Mouse (Mus musculus) thymus, adult 2 months (tissue): Measurements from ENCODE around the gene Fem1b. TPM values are rescaled to one million over a fixed set of nuclear protein-coding genes. Genes with fewer than 3 reads are reported as not detected.
A peak's percentile ranks its signal among the peaks of the same experiment; 100 is the strongest.
"Not testable (repeated sequence)": the region's sequence is repeated elsewhere in the genome, so short reads cannot be mapped to it uniquely, and the experiment has no call there.

Experiments used
- DNase-seq: peaks from one replicate; pipeline ENCODE4 v3.0.0; 2021
- H3K27ac ChIP-seq: fragments of 200-500 bp; 2 replicates; pipeline ENCODE4 v1.5.1; 2012; ENCODE audit warnings: low read length, control low read depth; ENCODE audit not compliant: control insufficient read depth, insufficient read depth
- H3K27me3 ChIP-seq: fragments of 200-500 bp; 2 replicates; pipeline ENCODE4 v1.6.1; 2012; ENCODE audit warnings: mild to moderate bottlenecking, low read length, moderate library complexity, mixed read lengths; ENCODE audit not compliant: control insufficient read depth, insufficient read depth
- H3K36me3 ChIP-seq: fragments of 200-500 bp; 2 replicates; pipeline ENCODE4 v1.6.1; 2012; ENCODE audit warnings: mild to moderate bottlenecking, low read length, moderate library complexity; ENCODE audit not compliant: control insufficient read depth, insufficient read depth
- H3K4me1 ChIP-seq: fragments of 200-500 bp; replicated peaks from 2 replicates; pipeline ENCODE4 v1.6.1; 2012; ENCODE audit warnings: low read length; ENCODE audit not compliant: control insufficient read depth, insufficient read depth
- H3K4me3 ChIP-seq: fragments of 200-500 bp; 2 replicates; pipeline ENCODE4 v1.5.1; 2012; ENCODE audit warnings: mild to moderate bottlenecking, low read length, control low read depth, moderate library complexity; ENCODE audit not compliant: control insufficient read depth, insufficient read depth
- CTCF ChIP-seq: fragments of 200-500 bp; IDR thresholded peaks from 2 replicates; pipeline ENCODE4 v1.5.1; 2012; ENCODE audit warnings: mild to moderate bottlenecking, control low read depth, low read length, moderate library complexity, borderline replicate concordance; ENCODE audit not compliant: control insufficient read depth, poor library complexity, insufficient read depth; ENCODE audit errors: extremely low read depth
- POLR2A ChIP-seq: fragments of 200-500 bp; IDR thresholded peaks from 2 replicates; pipeline ENCODE4 v1.6.1; 2012; ENCODE audit warnings: mild to moderate bottlenecking, low read length, control low read depth, moderate library complexity; ENCODE audit not compliant: control insufficient read depth, poor library complexity, insufficient read depth; ENCODE audit errors: extremely low read depth
- WGBS: fragments of 180-500 bp; shearing (Covaris S2); methylation state at CpG from one replicate; pipeline ENCODE4 v1.1.7; 2018; 5-methylcytosine and 5-hydroxymethylcytosine counted together
- polyA plus RNA-seq: library from polyadenylated mRNA; depleted of rRNA; stranded (reverse); fragments of >200 nt; gene quantifications from 2 replicates; pipeline ENCODE4 v1.2.3, GENCODE M21; 2012; rRNA removed

The Fem1b gene
- polyA plus RNA-seq = 15.3 and 20.5 TPM in 2 replicates

DNA sequence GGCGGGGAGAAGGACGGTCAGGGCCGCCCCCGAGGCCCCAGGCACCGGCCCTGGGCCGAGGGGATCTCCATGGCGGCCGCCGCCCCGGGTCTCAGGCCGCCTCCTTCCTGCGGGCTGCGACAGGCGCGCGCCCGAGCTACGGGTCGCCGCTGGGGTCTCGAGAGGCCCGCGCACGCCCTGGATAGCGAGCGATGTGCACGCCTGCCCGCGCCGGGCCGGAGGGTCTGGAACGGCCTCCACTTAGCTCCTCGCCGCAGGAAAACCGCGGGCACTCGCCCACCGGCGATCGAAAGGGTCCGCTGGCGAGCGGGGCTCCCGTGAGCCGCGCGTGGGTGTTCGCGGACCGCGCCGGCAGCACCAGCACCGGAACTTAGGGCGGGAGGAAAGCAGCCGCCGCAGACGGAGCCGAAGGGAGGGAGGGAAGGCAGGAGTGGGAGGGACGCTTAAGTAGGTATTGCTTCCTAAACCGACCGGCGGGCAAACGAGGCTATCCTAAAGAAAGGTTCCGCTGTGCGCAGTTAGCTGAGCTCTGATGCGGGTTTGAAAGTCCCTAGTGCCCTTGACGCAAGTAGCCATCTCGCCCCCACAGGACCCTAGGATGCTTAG is at the start of gene Fem1b:
TSS of gene Fem1b (minus strand) at position 419 of the 606 bp plus-strand sequence.
- Histone ChIP-seq H3K27ac (peak within 1 kb of the TSS; percentile 38; the same call in 1 of the 2 replicates), H3K36me3 (no peaks in the 10 kb centered on the region), H3K27me3 (no peaks in the 10 kb centered on the region), H3K4me3 (peak within 1 kb of the TSS; percentile 88), H3K4me1 (peaks cover 6% of the 10 kb centered on the region)
- 0 out of 2 replicates have a peak, but pooled peaks have one; percentile 13 for TF ChIP-seq CTCF
- TF ChIP-seq POLR2A = peak; percentile 53
- WGBS = under 1% methylated on average over 68 of the region's 68 CpGs
- peak; percentile 91 for DNase-seq

DNA sequence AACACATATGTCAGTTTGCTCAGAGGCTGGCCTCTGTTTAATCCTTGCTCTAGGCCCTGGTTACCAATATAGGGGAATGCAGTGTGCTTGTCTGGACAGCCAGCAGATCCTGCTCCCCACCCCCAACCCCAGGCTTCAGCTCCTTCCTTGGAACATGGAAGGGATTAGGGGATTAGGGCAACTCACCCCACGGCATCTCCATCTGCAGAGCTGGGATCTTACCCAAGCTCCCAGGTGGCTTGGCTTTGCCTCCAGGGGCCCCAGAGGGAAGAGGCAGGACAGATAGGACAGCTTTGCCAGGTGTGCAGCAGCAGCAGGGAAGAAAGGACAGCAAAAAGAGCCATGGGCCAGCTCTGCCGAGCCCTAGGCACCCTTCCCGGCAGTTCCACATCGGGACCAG is 49.1 kb upstream of the Fem1b start:
- H3K27ac ChIP-seq = no peak overlapping the region
- no peaks in the 10 kb centered on the region for H3K27me3 ChIP-seq
- 0 out of 2 replicates have a peak, but pooled peaks cover 4% of the 10 kb centered on the region for H3K4me1 ChIP-seq
- WGBS = 93% methylated on average over 4 of the region's 4 CpGs
- no peaks in the 10 kb centered on the region for H3K36me3 ChIP-seq
- no peak for DNase-seq
- TF ChIP-seq CTCF (no peak), POLR2A (no peak)
- no peak overlapping the region for H3K4me3 ChIP-seq

DNA sequence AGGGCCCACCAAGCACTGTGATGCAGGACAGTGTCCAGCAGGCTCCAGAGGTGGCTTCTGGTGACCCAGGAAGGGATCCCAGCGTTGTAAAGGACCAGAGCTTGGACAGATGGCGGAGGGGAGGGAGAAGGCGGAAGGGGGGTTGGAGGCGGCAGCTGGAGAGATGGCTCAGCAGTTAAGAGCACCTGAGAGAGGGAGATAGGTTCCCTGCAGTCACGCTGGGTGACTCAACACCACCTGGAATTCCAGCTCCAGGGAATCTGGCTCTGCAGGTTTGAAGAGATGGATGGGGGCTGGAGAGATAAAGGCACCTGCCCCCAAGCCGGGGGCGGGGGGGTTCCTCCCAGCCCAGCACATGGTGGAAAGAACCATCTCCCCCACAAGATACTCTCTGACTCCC is 48.4 kb upstream of the Fem1b start:
- not testable (repeated sequence) for H3K27ac ChIP-seq, H3K36me3 ChIP-seq, H3K4me1 ChIP-seq, DNase-seq, H3K27me3 ChIP-seq, H3K4me3 ChIP-seq
- WGBS = 83% methylated on average over 7 of the region's 7 CpGs

- Histone ChIP-seq H3K36me3 (no peaks in the 10 kb centered on the region), H3K4me1 (peaks cover 7% of the 10 kb centered on the region; the same call in 1 of the 2 replicates), H3K27me3 (no peaks in the 10 kb centered on the region), H3K4me3 (no peak overlapping the region), H3K27ac (no peak overlapping the region)
- no peak for TF ChIP-seq CTCF
- TF ChIP-seq POLR2A = no peak
- WGBS = 81% methylated on average over 8 of the region's 8 CpGs
- no peak for DNase-seq
Measured at GRCm38 (mm10) chr9:62858266-62859019, 46.7 kb upstream of the Fem1b start.

- Histone ChIP-seq H3K36me3 (no peaks in the 10 kb centered on the region), H3K4me3 (no peak within 1 kb of the TSS), H3K4me1 (peaks cover 7% of the 10 kb centered on the region; the same call in 1 of the 2 replicates), H3K27me3 (no peaks in the 10 kb centered on the region), H3K27ac (no peak within 1 kb of the TSS)
- no peak for DNase-seq
- 56% methylated on average over 20 of the region's 20 CpGs for WGBS
- TF ChIP-seq CTCF (no peak), POLR2A (no peak)
Measured at GRCm38 (mm10) chr9:62857719-62858261, 46.1 kb upstream of the Fem1b start, which contains the start of gene Calml4. TSS of gene Calml4 (plus strand) at chr9:62858080.

DNA sequence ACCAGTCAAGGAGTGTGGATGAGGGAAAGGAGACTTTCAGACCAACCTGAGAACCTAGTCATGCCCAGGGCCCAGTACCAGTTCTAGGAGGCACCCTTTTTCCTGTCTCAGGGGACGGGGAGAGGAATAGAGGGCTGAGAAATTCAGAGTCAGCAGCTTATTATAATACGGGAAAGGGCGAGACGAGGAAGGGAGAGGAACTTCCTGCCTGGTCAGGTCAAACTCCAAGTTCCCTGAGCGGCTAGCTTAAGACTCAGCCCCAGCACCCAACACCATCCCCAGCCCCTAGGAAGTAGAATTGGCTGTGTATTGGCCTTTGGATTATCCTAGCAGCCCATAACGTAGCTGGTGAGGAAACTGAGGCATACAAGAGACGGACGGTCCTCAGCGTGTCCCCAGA is 45.5 kb upstream of the Fem1b start:
- H3K4me1 ChIP-seq = peaks cover 7% of the 10 kb centered on the region; the same call in 1 of the 2 replicates
- no peak for DNase-seq
- no peak overlapping the region for H3K27ac ChIP-seq
- no peak overlapping the region for H3K4me3 ChIP-seq
- H3K36me3 ChIP-seq = no peaks in the 10 kb centered on the region
- TF ChIP-seq CTCF = no peak
- no peak for TF ChIP-seq POLR2A
- 42% methylated on average over 9 of the region's 9 CpGs for WGBS
- H3K27me3 ChIP-seq = no peaks in the 10 kb centered on the region

DNA sequence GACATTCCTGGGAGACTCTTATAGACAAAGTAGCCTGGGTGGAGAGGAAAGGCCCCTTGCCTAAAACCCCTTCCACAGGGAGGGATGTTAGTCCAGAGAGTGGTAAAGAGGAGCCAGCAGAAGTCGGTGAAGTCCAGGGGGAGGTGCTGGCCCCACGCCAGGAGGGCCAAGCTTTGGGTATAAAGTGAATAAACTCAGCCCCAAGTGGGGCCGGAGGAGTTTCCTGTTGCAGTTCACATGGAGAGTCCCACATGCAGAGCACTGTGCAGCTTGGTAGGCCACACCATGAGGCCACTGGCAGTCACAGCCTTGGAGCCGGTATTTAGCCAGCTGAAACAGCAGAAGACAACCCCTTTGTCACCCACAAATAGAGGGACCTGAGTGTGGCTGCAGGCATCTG is 42.7 kb upstream of the Fem1b start:
- peaks cover 27% of the 10 kb centered on the region for H3K4me1 ChIP-seq
- H3K27ac ChIP-seq = no peak overlapping the region
- no peaks in the 10 kb centered on the region for H3K27me3 ChIP-seq
- WGBS = 68% methylated on average over 4 of the region's 4 CpGs
- DNase-seq = no peak
- TF ChIP-seq POLR2A = no peak
- TF ChIP-seq CTCF = no peak
- no peak overlapping the region for H3K4me3 ChIP-seq
- no peaks in the 10 kb centered on the region for H3K36me3 ChIP-seq
